Mouse (Mus musculus) forebrain, embryonic 16.5 days (tissue): ENCODE data around the gene Zfp82. TPM values are rescaled to one million over a fixed set of nuclear protein-coding genes. Genes with fewer than 3 reads are reported as not detected.

ENCODE experiments used
- ATAC-seq: fragments of 200-750 bp; cut with Nextera tagmentation; 2 replicates; pipeline ENCODE4 v1.8.0; 2017; ENCODE audit warnings: mild to moderate bottlenecking, moderate library complexity
- H3K27ac ChIP-seq: fragments of 300-500 bp; sonication (generic); 2 replicates; pipeline ENCODE4 v1.5.1; 2014; ENCODE audit warnings: low read length, control low read depth
- H3K27me3 ChIP-seq: fragments of 300-500 bp; sonication (generic); replicated peaks from 2 replicates; pipeline ENCODE4 v1.6.1; 2014; ENCODE audit warnings: low read length; ENCODE audit not compliant: control insufficient read depth, insufficient read depth
- H3K36me3 ChIP-seq: fragments of 300-500 bp; sonication (generic); 2 replicates; pipeline ENCODE4 v1.6.1; 2014; ENCODE audit not compliant: control insufficient read depth, insufficient read depth
- H3K4me1 ChIP-seq: fragments of 300-500 bp; sonication (generic); replicated peaks from 2 replicates; pipeline ENCODE4 v1.6.1; 2014; ENCODE audit warnings: low read length; ENCODE audit not compliant: control insufficient read depth, insufficient read depth
- H3K4me2 ChIP-seq: fragments of 300-500 bp; sonication (generic); 2 replicates; pipeline ENCODE4 v1.6.1; 2014; ENCODE audit warnings: mild to moderate bottlenecking, low read length, control low read depth
- H3K4me3 ChIP-seq: fragments of 300-500 bp; sonication (generic); replicated peaks from 2 replicates; pipeline ENCODE4 v1.5.1; 2014; ENCODE audit warnings: mild to moderate bottlenecking, low read length, control low read depth
- H3K9ac ChIP-seq: fragments of 300-500 bp; sonication (generic); replicated peaks from 2 replicates; pipeline ENCODE4 v1.6.1; 2014; ENCODE audit warnings: low read depth, low read length, control low read depth
- H3K9me3 ChIP-seq: fragments of 300-500 bp; sonication (generic); 2 replicates; pipeline ENCODE4 v1.6.1; 2016; ENCODE audit warnings: low read length; ENCODE audit not compliant: control insufficient read depth
- WGBS: fragments of 180-500 bp; shearing (Covaris S2); extraction: QIAGEN DNeasy Blood & Tissue Kit; methylation state at CpG from one replicate; pipeline ENCODE4 v1.1.7; 2014; 5-methylcytosine and 5-hydroxymethylcytosine counted together
- polyA plus RNA-seq: library from polyadenylated mRNA; unstranded; fragments of >200 nt; fragmentation: Nextera tagmentation; extraction: Ambion mirVana; gene quantifications from 2 replicates; pipeline ENCODE4 v1.2.1, GENCODE M21; 2015

Zfp82 gene
- polyA plus RNA-seq, 1 experiment from 2014 or later = 16.4 TPM

DNA sequence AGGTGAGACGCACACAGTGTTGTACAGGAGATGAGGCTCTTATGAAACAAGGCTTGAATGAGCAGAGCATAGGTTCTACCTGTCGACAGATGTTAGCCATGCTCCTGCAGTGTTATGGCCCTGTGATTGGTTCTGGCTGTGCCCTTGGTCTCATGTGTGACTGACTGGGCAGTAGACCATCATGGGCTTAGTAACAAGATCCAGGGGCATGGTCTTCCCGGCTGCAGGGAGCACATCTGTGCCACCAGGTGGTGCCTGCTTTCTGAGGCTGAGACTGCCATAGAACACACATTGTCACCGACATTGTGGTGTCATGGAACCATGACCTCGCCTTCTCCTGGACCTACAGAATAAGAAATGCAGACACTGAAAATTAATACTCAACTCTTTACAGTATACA, 47.3 kb downstream of the Zfp82 start:
- Histone ChIP-seq H3K27ac (no peak overlapping the region), H3K4me1 (no peaks in the 10 kb centered on the region), H3K36me3 (peaks cover 19% of the 10 kb centered on the region), H3K9me3 (no peaks in the 10 kb centered on the region), H3K4me3 (no peak overlapping the region), H3K9ac (no peak overlapping the region), H3K27me3 (no peaks in the 10 kb centered on the region), H3K4me2 (no peak overlapping the region)
- ATAC-seq = no peak
- WGBS = 84% methylated on average over 5 of the region's 5 CpGs

DNA sequence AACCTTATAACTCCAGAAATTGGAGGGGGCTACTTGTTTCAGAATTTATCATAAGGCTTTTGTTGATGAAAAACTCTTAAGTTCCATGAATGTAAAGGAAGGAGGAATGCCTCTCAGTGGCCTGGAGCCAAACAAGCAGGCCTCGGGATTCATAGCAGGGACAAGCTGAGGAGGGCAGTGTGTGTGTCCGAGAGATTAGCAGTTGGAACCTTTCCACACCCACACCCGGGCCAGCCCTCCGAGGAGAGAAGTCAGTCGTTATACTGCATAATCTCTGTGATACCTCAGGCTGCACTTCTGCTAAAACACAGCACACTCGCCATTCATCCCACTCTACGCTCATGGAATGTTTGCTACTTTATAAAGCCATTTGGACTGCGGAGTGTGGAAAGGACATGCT, 48.9 kb downstream of the Zfp82 start:
- ATAC-seq = no peak
- 86% methylated on average over 8 of the region's 8 CpGs for WGBS
- Histone ChIP-seq H3K4me3 (no peak overlapping the region), H3K27ac (no peak overlapping the region), H3K27me3 (no peaks in the 10 kb centered on the region), H3K36me3 (peaks cover 19% of the 10 kb centered on the region), H3K9ac (no peak overlapping the region), H3K4me2 (no peak overlapping the region), H3K9me3 (no peaks in the 10 kb centered on the region), H3K4me1 (no peaks in the 10 kb centered on the region)

DNA sequence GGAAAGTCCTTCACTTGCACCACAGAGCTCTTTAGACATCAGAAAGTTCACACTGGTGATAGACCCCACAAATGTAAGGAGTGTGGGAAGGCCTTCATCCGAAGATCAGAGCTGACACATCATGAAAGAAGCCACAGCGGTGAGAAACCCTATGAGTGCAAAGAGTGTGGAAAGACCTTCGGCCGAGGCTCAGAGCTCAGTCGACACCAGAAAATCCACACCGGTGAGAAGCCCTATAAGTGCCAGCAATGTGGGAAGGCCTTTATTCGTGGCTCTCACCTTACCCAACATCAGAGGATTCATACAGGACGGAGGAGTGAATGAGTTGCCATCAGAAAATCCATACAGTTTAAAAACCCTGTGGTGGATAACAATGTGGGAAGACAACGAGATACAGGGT, 49.4 kb downstream of the Zfp82 start:
- 95% methylated on average over 9 of the region's 9 CpGs for WGBS
- Histone ChIP-seq H3K9ac (no peak overlapping the region), H3K4me2 (no peak overlapping the region), H3K27ac (no peak overlapping the region), H3K27me3 (no peaks in the 10 kb centered on the region), H3K36me3 (peaks cover 22% of the 10 kb centered on the region), H3K4me3 (no peak overlapping the region), H3K4me1 (no peaks in the 10 kb centered on the region), H3K9me3 (no peaks in the 10 kb centered on the region)
- ATAC-seq = no peak

DNA sequence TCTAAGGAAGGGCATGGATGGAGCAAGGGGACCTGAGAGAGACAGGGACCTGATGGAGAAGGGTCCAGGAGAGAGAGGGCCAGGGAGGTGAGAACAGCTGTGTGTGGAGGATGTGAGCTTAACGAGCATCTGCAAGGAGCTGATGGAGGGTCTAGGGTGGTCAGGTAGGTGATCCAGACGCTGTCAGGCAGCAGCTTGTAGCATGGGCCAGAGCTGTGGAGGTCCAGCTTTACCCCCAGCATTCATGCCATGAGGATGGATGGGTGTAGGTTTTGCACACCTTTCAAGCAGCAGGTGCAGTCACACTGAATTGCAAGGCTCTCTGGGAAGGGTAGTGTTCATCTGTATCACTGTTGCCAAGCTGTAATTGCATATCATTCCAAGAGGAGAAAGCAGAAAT, 53.2 kb downstream of the Zfp82 start:
- Histone ChIP-seq H3K4me2 (no peak overlapping the region), H3K9me3 (no peaks in the 10 kb centered on the region), H3K27me3 (no peaks in the 10 kb centered on the region), H3K4me1 (no peaks in the 10 kb centered on the region), H3K9ac (no peak overlapping the region), H3K27ac (no peak overlapping the region), H3K4me3 (no peak overlapping the region), H3K36me3 (peaks cover 24% of the 10 kb centered on the region)
- no peak for ATAC-seq
- 76% methylated on average over 2 of the region's 2 CpGs for WGBS

DNA sequence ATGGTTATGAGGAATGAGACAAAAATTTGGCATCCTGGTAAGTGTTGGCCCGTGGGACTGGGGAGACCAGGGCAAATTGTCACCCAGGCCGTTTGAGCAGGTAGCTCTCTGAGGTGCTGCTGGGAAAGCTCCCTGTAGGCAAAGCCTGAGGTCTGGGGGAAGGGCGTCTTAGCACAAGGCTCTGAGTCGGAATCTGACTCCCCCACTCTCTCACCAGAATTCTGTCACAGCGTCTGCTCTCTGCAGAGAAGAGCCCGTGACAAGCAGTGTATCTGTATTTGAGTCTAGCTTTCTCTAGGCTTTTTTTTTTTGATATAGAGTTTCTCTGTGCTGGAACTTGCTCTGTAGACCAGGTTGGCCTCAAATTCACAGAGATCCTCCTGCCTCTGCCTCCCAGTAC, 55.5 kb downstream of the Zfp82 start:
- Histone ChIP-seq H3K27ac (no peak overlapping the region), H3K36me3 (peaks cover 12% of the 10 kb centered on the region), H3K4me2 (no peak overlapping the region), H3K9ac (no peak overlapping the region), H3K4me1 (peaks cover 4% of the 10 kb centered on the region; the same call in 1 of the 2 replicates), H3K27me3 (no peaks in the 10 kb centered on the region), H3K9me3 (no peaks in the 10 kb centered on the region), H3K4me3 (no peak overlapping the region)
- no peak for ATAC-seq
- 86% methylated on average over 6 of the region's 6 CpGs for WGBS

DNA sequence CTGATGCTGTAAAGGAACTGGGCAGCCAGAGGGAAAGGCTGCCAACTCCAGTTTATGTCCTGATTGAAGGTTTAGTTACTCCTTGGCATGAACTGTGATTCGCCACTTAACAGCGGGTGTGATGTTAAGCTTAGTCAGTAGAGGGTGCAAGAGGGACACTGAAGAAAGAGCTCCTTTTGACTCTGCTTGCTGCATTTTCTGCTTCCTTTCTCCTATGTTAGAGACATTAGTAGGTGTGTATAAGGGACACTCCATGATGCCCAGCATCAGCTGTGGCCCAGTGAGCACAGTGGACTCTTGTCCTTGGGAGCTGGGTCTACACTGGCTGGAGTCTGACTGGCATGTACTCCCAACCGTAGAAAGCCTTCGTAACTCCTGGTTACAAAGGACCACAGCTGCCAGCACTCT, 59.7 kb downstream of the Zfp82 start:
- no peaks in the 10 kb centered on the region for H3K27me3 ChIP-seq
- H3K4me3 ChIP-seq = no peak overlapping the region
- no peak overlapping the region for H3K4me2 ChIP-seq
- H3K9me3 ChIP-seq = no peaks in the 10 kb centered on the region
- ATAC-seq = peak; percentile 49; the same call in 1 of the 2 replicates
- peaks cover 6% of the 10 kb centered on the region; the same call in 1 of the 2 replicates for H3K36me3 ChIP-seq
- H3K4me1 ChIP-seq = peaks cover 14% of the 10 kb centered on the region; the same call in 1 of the 2 replicates
- peak overlapping the region; percentile 17; the same call in 1 of the 2 replicates for H3K27ac ChIP-seq
- H3K9ac ChIP-seq = no peak overlapping the region
- WGBS = 67% methylated on average over 4 of the region's 4 CpGs

DNA sequence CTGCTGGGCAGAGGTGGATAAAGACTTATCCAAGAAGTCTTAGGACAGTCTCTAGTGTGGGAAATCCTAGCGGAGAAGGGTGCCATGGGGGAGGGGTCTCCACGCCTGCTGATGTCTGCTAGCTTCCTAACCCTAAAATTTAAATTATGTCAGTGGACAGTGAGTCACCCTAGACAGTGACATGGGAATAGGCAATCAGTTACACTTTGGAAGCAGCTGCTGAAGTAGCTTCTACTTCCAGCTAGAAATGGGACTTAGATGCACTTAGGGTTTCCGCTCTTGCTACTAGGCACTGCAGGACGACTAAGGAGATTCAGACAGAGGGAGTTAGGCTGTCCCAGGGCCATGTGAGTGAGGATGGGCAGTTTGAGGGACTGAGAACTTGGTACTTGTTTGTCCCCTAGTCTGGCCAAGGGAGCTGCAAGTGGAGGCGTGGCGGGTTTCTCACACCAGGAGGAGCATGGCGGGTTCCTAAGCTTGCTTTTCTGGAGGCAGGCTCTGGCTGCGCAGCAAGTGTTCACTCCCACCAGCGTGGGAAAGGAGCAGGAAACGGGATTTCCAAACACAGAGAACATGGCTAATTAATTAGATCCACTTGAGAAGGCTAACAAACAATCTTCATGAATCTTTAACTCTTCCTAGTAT, 62.0 kb downstream of the Zfp82 start:
- no peak overlapping the region for H3K27ac ChIP-seq
- H3K9me3 ChIP-seq = no peaks in the 10 kb centered on the region
- H3K27me3 ChIP-seq = no peaks in the 10 kb centered on the region
- no peaks in the 10 kb centered on the region for H3K36me3 ChIP-seq
- no peak for ATAC-seq
- no peak overlapping the region for H3K4me3 ChIP-seq
- 85% methylated on average over 10 of the region's 10 CpGs for WGBS
- H3K9ac ChIP-seq = no peak overlapping the region
- peaks cover 14% of the 10 kb centered on the region; the same call in 1 of the 2 replicates for H3K4me1 ChIP-seq
- no peak overlapping the region for H3K4me2 ChIP-seq

DNA sequence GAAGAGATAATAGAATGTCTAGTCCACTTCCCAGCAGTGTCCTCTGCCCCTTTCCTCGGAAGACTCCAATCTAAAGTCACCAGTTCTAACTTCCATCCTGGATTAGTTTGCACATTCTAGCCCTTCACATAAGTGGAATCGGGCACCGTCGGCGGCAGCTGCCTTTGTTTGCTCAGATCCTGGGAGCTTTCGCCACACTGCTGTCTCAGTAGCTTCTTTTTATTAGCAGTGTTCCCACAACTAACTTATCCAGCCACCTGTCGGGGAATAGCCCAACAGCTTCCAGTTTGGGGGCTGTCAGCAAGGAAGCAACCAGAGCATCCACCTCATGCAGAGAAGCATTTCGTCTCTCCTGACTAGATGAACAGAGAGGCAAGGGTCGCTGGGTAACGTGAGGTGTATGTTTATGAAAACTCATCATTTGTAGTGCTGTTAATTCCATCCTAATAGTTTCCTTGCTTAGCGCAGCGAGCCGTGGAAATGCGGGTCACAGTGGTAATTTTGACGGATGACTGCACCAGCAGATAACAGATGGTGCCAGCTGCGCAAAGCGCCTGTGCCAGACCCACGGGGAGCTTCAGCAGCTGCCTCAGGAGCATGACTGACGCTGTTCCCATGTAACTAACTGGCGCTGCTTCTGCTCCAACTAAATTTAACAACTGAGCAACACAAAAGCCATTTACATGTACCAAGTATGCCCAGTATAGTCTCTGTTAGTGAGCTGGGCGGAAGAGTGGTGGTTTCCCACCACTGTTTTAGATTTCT, 63.2 kb downstream of the Zfp82 start:
- Histone ChIP-seq H3K27me3 (no peaks in the 10 kb centered on the region), H3K4me3 (no peak overlapping the region), H3K9ac (no peak overlapping the region), H3K27ac (no peak overlapping the region), H3K4me2 (no peak overlapping the region), H3K4me1 (peaks cover 14% of the 10 kb centered on the region; the same call in 1 of the 2 replicates), H3K36me3 (0 out of 2 replicates have a peak, but pooled peaks cover 2% of the 10 kb centered on the region), H3K9me3 (no peaks in the 10 kb centered on the region)
- ATAC-seq = peak; percentile 72
- WGBS = 56% methylated on average over 21 of the region's 21 CpGs

DNA sequence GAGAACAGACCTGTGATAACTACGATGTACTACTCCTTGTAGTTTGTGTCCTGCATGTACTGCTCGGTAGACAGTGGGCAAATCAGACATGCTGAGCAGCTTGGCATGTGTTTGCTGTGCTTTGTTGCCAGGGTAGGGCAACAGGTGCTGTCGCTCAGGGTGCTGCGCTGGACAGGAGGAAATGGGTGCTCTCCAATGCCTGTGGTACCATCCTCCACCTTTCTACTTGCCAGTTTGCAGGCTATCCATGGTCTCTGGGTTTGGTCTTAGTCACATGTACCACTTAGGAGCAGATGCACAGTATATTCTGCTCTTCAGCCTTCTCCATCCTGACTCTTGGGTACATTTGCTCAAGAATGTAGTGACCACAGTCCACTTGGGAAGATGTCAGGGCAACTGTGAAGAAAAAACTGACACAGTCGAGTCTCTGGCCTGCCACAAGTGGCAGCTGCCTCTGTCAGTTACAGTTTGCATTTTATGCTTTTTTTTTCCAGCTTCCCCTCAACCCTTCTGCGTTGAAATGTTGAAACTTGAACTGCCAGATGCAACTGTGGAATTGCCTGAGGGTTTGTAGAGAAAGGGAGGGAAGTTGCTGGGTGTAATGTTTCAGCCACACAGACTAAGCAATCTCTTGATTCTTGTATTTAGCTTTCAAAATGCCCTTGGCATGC, 64.5 kb downstream of the Zfp82 start:
- Histone ChIP-seq H3K9ac (no peak overlapping the region), H3K4me1 (peaks cover 13% of the 10 kb centered on the region; the same call in 1 of the 2 replicates), H3K27me3 (no peaks in the 10 kb centered on the region), H3K4me3 (no peak overlapping the region), H3K36me3 (peaks cover 4% of the 10 kb centered on the region; the same call in 1 of the 2 replicates), H3K27ac (no peak overlapping the region), H3K4me2 (no peak overlapping the region), H3K9me3 (no peaks in the 10 kb centered on the region)
- ATAC-seq = no peak
- WGBS = 84% methylated on average over 6 of the region's 6 CpGs
